Mouse (Mus musculus) limb, embryonic 13.5 days (tissue): ENCODE data around the gene Nprl3. TPM values are rescaled to one million over a fixed set of nuclear protein-coding genes. Genes with fewer than 3 reads are reported as not detected.

Experiments used
- ATAC-seq: fragments of 200-750 bp; cut with Nextera tagmentation; 2 replicates; pipeline ENCODE4 v1.8.0; 2017; ENCODE audit warnings: low read depth, moderate number of reproducible peaks, moderate TSS enrichment; ENCODE audit not compliant: low FRiP score
- H3K27ac ChIP-seq: fragments of 300-500 bp; sonication (generic); 2 replicates; pipeline ENCODE4 v1.5.1; 2015; ENCODE audit warnings: inconsistent platforms, mild to moderate bottlenecking, moderate library complexity
- H3K27me3 ChIP-seq: fragments of 300-500 bp; sonication (generic); 2 replicates; pipeline ENCODE4 v1.6.1; 2015; ENCODE audit warnings: mild to moderate bottlenecking, inconsistent platforms
- H3K36me3 ChIP-seq: fragments of 300-500 bp; sonication (generic); 2 replicates; pipeline ENCODE4 v1.6.1; 2015; ENCODE audit warnings: inconsistent platforms, mild to moderate bottlenecking, moderate library complexity
- H3K4me1 ChIP-seq: fragments of 300-500 bp; sonication (generic); 2 replicates; pipeline ENCODE4 v1.6.1; 2015; ENCODE audit warnings: inconsistent platforms
- H3K4me2 ChIP-seq: fragments of 300-500 bp; sonication (generic); replicated peaks from 2 replicates; pipeline ENCODE4 v1.6.1; 2015; ENCODE audit warnings: inconsistent platforms, mild to moderate bottlenecking, moderate library complexity
- H3K4me3 ChIP-seq: fragments of 300-500 bp; sonication (generic); 2 replicates; pipeline ENCODE4 v1.5.1; 2015; ENCODE audit warnings: moderate library complexity, mild to moderate bottlenecking, inconsistent platforms
- H3K9ac ChIP-seq: fragments of 300-500 bp; sonication (generic); 2 replicates; pipeline ENCODE4 v1.6.1; 2015; ENCODE audit warnings: mild to moderate bottlenecking, inconsistent platforms
- H3K9me3 ChIP-seq: fragments of 300-500 bp; sonication (generic); 2 replicates; pipeline ENCODE4 v1.6.1; 2016; ENCODE audit warnings: inconsistent platforms
- WGBS: fragments of 180-500 bp; shearing (Covaris S2); methylation state at CpG from one replicate; pipeline ENCODE4 v1.1.7; 2015; 5-methylcytosine and 5-hydroxymethylcytosine counted together
- polyA plus RNA-seq: library from polyadenylated mRNA; unstranded; fragments of >200 nt; fragmentation: Nextera tagmentation; extraction: Ambion mirVana; gene quantifications from 2 replicates; pipeline ENCODE4 v1.2.1, GENCODE M21; 2015

The Nprl3 gene
- polyA plus RNA-seq, 1 experiment from 2014 or later = 47.0 TPM

DNA sequence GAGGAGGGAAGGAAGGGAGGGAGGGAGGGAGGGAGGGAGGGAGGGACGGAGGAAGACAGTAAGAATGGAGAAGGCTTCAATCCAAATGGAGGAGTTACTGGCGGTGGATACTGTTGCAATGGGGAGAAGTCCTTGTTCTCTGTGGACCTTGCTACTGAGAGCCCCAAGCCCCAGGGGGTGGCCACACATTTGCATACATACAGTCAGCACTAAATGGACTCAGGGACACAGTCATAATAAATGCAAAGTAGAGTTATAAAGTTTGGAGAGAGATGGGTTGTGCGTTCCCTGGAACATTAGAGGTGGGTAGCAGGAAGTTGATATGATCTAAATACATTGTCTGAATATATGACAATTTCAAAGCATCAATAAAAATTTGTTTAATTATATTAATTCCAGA is 81.5 kb downstream of the Nprl3 start:
- Histone ChIP-seq H3K36me3 (no peaks in the 10 kb centered on the region), H3K27ac (no peak overlapping the region), H3K4me3 (no peak overlapping the region), H3K9ac (no peak overlapping the region), H3K4me2 (no peak overlapping the region), H3K4me1 (no peaks in the 10 kb centered on the region), H3K27me3 (no peaks in the 10 kb centered on the region), H3K9me3 (no peaks in the 10 kb centered on the region)
- no peak for ATAC-seq
- 81% methylated on average over 3 of the region's 3 CpGs for WGBS

DNA sequence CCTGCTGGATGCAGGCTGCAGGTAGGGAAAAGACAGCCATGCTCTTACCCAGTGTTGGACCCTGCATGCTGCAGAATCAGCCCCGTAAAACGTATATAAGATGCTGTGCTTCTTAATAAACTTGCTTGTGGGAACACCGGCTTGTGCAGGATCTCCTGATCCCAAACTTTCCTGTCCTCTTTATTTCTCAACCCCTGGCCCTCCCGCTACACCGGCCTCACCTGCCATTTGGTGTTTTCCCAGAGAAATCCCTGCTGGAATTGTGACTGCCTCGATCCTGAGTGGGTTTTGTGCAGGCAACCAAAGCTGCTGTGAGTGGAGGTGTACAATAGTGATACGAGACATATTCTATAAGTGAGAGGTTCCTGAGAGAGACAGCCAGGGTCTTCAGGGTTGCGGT is 83.0 kb downstream of the Nprl3 start:
- H3K27ac ChIP-seq = no peak overlapping the region
- H3K4me3 ChIP-seq = no peak overlapping the region
- no peaks in the 10 kb centered on the region for H3K36me3 ChIP-seq
- H3K9ac ChIP-seq = no peak overlapping the region
- no peaks in the 10 kb centered on the region for H3K4me1 ChIP-seq
- H3K4me2 ChIP-seq = no peak overlapping the region
- ATAC-seq = no peak
- no peaks in the 10 kb centered on the region for H3K27me3 ChIP-seq
- 83% methylated on average over 8 of the region's 8 CpGs for whole genome bisulfite sequencing
- H3K9me3 ChIP-seq = no peaks in the 10 kb centered on the region

DNA sequence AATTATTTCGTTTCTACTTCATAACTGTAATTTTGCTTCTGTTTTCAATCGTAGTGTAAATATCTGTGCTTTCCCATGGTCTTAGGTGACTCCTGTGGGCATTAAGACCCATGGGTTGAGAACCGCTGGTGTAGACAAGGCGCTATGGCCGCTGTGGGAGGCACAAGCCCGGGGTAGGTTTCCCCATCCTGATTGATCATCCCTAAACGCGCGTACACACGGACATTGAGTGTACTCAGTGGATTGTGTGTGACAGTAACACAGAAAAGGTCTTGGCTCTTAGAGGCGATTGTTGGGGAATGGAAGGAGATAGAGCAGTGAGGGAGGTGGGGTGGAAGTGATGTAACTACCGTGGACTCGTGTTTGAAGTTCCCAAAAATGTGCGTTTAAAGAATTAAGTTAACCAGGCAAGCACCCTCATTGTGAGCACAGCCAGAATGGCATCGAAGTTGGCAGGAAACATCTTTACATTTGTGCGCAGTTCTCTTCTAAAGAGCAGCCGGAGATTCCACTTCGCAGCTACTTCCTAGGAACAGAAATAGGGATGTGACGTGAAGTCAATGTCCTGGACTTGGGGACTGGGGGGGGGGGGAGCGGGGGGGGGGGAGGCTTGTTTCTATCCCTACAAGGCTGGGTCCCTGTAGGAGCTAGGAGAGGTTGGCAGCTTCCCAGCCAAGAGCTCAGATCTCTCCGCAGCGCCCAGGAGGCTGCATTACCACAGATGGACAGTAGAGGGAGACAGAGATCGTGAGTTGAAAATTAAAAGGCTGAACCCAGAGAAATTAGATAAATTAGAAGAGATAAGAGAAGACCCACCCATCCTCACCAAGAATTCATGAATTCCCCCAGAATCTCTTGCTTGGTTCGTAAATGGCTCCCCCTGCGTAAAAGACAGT is 85.3 kb downstream of the Nprl3 start:
- Histone ChIP-seq H3K9me3 (no peaks in the 10 kb centered on the region; the same call in 1 of the 2 replicates), H3K36me3 (no peaks in the 10 kb centered on the region), H3K4me3 (no peak overlapping the region), H3K4me1 (no peaks in the 10 kb centered on the region), H3K4me2 (no peak overlapping the region), H3K27ac (no peak overlapping the region), H3K27me3 (no peaks in the 10 kb centered on the region), H3K9ac (no peak overlapping the region)
- no peak for ATAC-seq
- 49% methylated on average over 24 of the region's 25 CpGs for WGBS

DNA sequence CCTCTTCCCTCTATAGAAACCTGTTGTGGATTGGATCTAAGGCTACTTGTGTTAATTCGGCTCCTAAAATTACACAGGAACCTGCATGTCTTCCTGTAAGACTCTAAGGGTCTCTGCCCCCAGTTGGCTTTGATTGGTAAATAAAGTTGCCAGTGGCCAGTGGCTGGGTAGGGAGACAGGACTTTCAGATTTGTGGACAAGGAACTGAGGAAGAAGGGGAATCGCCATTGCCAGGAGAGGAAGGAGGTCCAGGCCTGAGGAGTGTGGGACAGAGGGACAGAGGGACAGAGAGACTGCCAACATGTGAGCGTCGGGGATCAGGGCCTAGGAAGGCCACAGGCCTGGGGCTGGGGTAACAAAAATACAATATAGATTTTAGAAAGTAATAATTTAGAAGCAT is 86.3 kb downstream of the Nprl3 start:
- Histone ChIP-seq H3K4me2 (no peak overlapping the region), H3K4me1 (no peaks in the 10 kb centered on the region), H3K9ac (no peak overlapping the region), H3K27me3 (no peaks in the 10 kb centered on the region), H3K9me3 (no peaks in the 10 kb centered on the region; the same call in 1 of the 2 replicates), H3K27ac (no peak overlapping the region), H3K36me3 (no peaks in the 10 kb centered on the region), H3K4me3 (no peak overlapping the region)
- no peak for ATAC-seq
- WGBS = 71% methylated on average over 4 of the region's 4 CpGs

DNA sequence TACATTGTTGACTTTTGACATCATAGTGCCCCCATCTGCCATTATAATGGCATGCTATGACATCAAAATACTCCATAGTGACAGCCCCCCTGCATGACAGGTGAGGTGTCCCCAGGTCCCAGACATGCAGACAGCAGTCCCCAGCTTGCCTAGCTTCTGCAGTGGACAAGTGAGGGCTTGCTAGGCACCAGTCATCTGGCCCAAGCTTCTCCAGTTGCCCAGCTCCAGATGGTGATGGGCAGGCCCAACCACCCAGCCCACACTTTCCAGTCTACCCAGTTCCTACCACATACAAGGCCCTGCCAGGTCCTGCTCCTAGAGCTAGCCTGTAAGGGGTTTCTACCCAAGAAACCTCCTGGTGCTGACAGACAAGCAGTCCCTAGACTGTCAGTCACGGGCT is 89.0 kb downstream of the Nprl3 start:
- H3K4me3 ChIP-seq = no peak overlapping the region
- no peaks in the 10 kb centered on the region for H3K36me3 ChIP-seq
- no peak overlapping the region for H3K27ac ChIP-seq
- H3K9me3 ChIP-seq = no peaks in the 10 kb centered on the region; the same call in 1 of the 2 replicates
- WGBS = 96% methylated on average over 1 of the region's 1 CpGs
- no peaks in the 10 kb centered on the region for H3K4me1 ChIP-seq
- no peak overlapping the region for H3K9ac ChIP-seq
- H3K27me3 ChIP-seq = no peaks in the 10 kb centered on the region
- no peak overlapping the region for H3K4me2 ChIP-seq
- no peak for ATAC-seq

Other genes starting within 250 kb of the Nprl3 start
- gene Il9r, start 67.4 kb downstream of the Nprl3 start, polyA plus RNA-seq = 0.14 and 0.50 TPM in 2 replicates
- 58.7 and 66.4 TPM in 2 replicates for gene Snrnp25, start 62.3 kb downstream of the Nprl3 start, polyA plus RNA-seq
- gene Rhbdf1, start 45.4 kb downstream of the Nprl3 start, polyA plus RNA-seq = 59.3 and 63.4 TPM in 2 replicates
- 42.7 and 43.5 TPM in 2 replicates for gene Mpg, start 41.2 kb downstream of the Nprl3 start, polyA plus RNA-seq
- 595 and 644 TPM in 2 replicates for gene Hba-x, start 8.7 kb upstream of the Nprl3 start, polyA plus RNA-seq
- 4,235 and 4,311 TPM in 2 replicates for gene Hba-a1, start 15.8 kb upstream of the Nprl3 start, polyA plus RNA-seq
- gene Hbq1b, start 19.3 kb upstream of the Nprl3 start, polyA plus RNA-seq = 1.8 and 3.2 TPM in 2 replicates
- gene Hba-a2, start 28.8 kb upstream of the Nprl3 start, polyA plus RNA-seq = 10,014 and 10,405 TPM in 2 replicates
- gene Hbq1a, start 32.4 kb upstream of the Nprl3 start, polyA plus RNA-seq = 0.39 and 0.46 TPM in 2 replicates
- 25.9 and 31.3 TPM in 2 replicates for gene Sh3pxd2b, start 80.1 kb upstream of the Nprl3 start, polyA plus RNA-seq
- gene Ubtd2, start 187.7 kb upstream of the Nprl3 start, polyA plus RNA-seq = 96.4 and 97.3 TPM in 2 replicates